Comparison of ENCODE assay signal across 18 mouse cellular contexts in the genomic region with DNA sequence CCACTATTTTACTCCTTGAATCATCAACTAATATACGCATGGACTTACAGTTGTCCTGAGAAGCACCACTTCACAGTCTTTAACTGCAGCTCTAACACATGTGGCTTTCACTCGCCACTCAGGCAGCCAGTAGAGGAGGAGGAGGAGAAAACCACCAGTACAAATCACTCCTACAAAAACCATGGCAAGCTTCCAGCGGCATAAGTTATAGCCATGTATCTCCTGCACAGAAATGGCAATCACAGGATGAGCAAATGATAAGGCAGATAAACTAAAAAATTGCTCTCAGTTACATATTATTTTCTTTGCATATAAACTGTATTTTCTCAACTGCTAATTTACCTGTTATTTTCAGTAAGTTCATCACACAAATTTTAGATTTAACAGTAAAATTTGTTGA. TPM values are rescaled to one million over a fixed set of nuclear protein-coding genes. Genes with fewer than 3 reads are reported as not detected.
A peak's percentile ranks its signal among the peaks of the same experiment; 100 is the strongest.
DNase-seq lines count a peak whose midpoint lies in the region; TF ChIP-seq lines count a peak whose summit lies in the region.
"Had no signal": no experiment of that assay in that cellular context is flagged by ENCODE, and none has a peak within 500 bp of the region (broad histone marks: within the 10 kb centered on the region; RNA-seq: fewer than 3 reads in every experiment).

No protein-coding gene starts in this region.

- no peak for TF ChIP-seq CTCF in gastrocnemius, adult 2 months (IDR thresholded peaks at IDR 0.05)

- H3K27ac ChIP-seq in gastrocnemius, adult 2 months: no peak overlapping the region
- H3K27ac ChIP-seq: embryonic facial prominence, embryonic 10.5 days; forebrain, embryonic 13.5 days; heart, embryonic 10.5 days; hindbrain, embryonic 12.5 days had no signal

- intact Hi-C loops in gastrocnemius, adult 2 months (cut with DNase I): no loop called here

- no peak overlapping the region for H3K4me3 ChIP-seq in gastrocnemius, adult 2 months
- H3K4me3 ChIP-seq: embryonic facial prominence, embryonic 10.5 days; forebrain, embryonic 13.5 days; heart, embryonic 10.5 days; hindbrain, embryonic 12.5 days had no signal

- peak; percentile 8 to 17 for DNase-seq in frontal cortex, postnatal 36 days (ENCODE audit: low spot score in 2 of 2)
- no peak for DNase-seq in frontal cortex, postnatal 10 days (ENCODE audit: low spot score in 2 of 2)
- DNase-seq in right cerebral cortex, adult 18-20 months: peak; percentile 13
- DNase-seq in right cerebral cortex, postnatal 25 days: no peak
- DNase-seq in NIH3T3 (ENCODE audit: low read depth): peak; percentile 31
- no peak for DNase-seq in cerebellum, adult 8-10 months
- no peak for DNase-seq in gastrocnemius, adult 2 months
- DNase-seq: adrenal gland, postnatal 10 days; cerebellum, adult 18-20 months; gastrocnemius, postnatal 36 days; heart, adult 11 months; heart, postnatal 10 days; heart, postnatal 4 days had no signal

RNA-seq across cellular contexts. Expression of a gene that starts 43.2 kb away (rescaled TPM):
- total RNA-seq in gastrocnemius, adult 2 months (2021): 10 to 100 TPM; 30.4 to 35.2 TPM

RNA-seq across cellular contexts. Expression of a gene that starts 51.9 kb away (rescaled TPM):
- not detected for total RNA-seq in gastrocnemius, adult 2 months (2021)
- total RNA-seq: gastrocnemius, adult 8-10 months; gastrocnemius, postnatal 36 days had no signal

Comparison
In these comparisons a context has a peak if more than half of its experiments do, and no peak if none do; other contexts are left out.
1. DNase-seq: peak in frontal cortex, postnatal 36 days (2 of 2), right cerebral cortex, adult 18-20 months (single experiment) and NIH3T3 (single experiment); none in frontal cortex, postnatal 10 days (0 of 2), right cerebral cortex, postnatal 25 days (single experiment), cerebellum, adult 8-10 months (single experiment) and gastrocnemius, adult 2 months (single experiment).